Mouse (Mus musculus): ENCODE measurements around the gene Nkx6-2. TPM values are rescaled to one million over a fixed set of nuclear protein-coding genes. Genes with fewer than 3 reads are reported as not detected.

Nkx6-2 gene
- total RNA-seq, 2 experiments from 2014 or later: not detected

- no peak for DNase-seq
- intact Hi-C loops (cut with DNase I): no loop called here
These were observed 51.8 kb downstream of the Nkx6-2 start for GRCm38 (mm10) chr7:139530591-139531427.

Other genes with a start within 250 kb of the Nkx6-2 start
- 10 to 100 TPM; 61.3 to 72.5 TPM for gene Inpp5a, start 193.7 kb downstream of the Nkx6-2 start, total RNA-seq (2021)
- under 1 TPM; 0.02 to 0.05 TPM for gene Cfap46, start 101.0 kb upstream of the Nkx6-2 start, total RNA-seq (2021)

Data from gastrocnemius, postnatal 36 days (tissue).